Mouse (Mus musculus): ENCODE measurements at regions not wholly inside any gene's neighbourhood (a gene's known extent, or its start where the extent isn't known, plus 50 kb on each side); places are given as distances from the start of the nearest gene placed in this dataset.

DNA sequence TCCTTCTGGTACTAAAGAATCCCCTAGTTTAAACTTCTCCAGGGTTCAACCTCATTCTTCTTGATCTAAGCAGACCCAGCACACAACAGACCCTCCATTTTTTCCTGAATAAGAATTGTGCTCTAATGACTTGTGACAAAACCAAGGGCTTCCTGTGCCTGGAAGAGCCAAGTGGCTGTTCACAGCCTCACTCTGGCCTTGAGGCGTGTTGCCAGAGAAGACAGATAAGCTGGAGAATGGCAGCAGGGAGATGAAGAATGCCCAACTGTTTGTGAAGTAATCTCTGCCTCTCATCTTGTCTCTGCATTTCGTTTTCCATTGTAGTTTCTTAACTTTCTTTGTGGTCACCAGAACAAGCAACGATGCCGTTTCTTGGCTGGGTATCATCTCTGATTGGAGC, 179.9 kb upstream of the Bmper start:
- Histone ChIP-seq H3K9ac (replicated peaks) (no peak overlapping the region), H3K27me3 (replicated peaks) (no peaks in the 10 kb centered on the region), H3K4me1 (peaks cover 18% of the 10 kb centered on the region; the same call in 1 of the 2 replicates), H3K36me3 (no peaks in the 10 kb centered on the region), H3K9me3 (replicated peaks) (no peaks in the 10 kb centered on the region), H3K4me3 (replicated peaks) (no peak overlapping the region), H3K27ac (replicated peaks) (no peak overlapping the region), H3K4me2 (no peak overlapping the region)
- no peak for ATAC-seq (ENCODE audit: low FRiP score)
- WGBS = 88% methylated on average over 4 of the region's 4 CpGs

DNA sequence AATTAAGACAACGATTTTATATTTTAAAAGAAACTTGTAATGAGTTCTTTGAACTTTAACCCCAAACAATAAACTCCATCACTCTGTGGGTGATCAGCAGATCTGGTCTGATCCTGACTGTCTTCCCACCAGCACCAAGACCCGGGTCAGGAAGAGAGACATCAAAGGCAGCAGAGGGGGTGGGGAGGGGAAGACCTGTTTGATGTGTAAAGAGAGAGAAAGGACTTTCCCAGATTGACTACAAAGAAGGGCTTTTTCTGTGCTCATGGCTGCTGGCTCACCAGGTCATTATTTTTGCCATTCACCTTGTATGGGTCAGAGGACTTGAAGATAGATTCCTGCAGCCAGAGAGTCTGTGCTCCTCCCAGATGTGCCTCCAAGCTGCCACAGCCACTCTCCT, 177.4 kb upstream of the Bmper start:
- no peak overlapping the region for H3K9ac ChIP-seq (replicated peaks)
- no peak overlapping the region for H3K4me3 ChIP-seq (replicated peaks)
- no peaks in the 10 kb centered on the region for H3K36me3 ChIP-seq
- H3K9me3 ChIP-seq (replicated peaks) = no peaks in the 10 kb centered on the region
- H3K4me1 ChIP-seq = peaks cover 18% of the 10 kb centered on the region; the same call in 1 of the 2 replicates
- no peak overlapping the region for H3K27ac ChIP-seq (replicated peaks)
- no peak overlapping the region for H3K4me2 ChIP-seq
- H3K27me3 ChIP-seq (replicated peaks) = 0 out of 2 replicates have a peak, but pooled peaks cover 3% of the 10 kb centered on the region
- WGBS = 2% methylated on average over 2 of the region's 2 CpGs
- ATAC-seq (ENCODE audit: low FRiP score) = no peak

- Histone ChIP-seq H3K4me1 (0 out of 2 replicates have a peak, but pooled peaks cover 3% of the 10 kb centered on the region), H3K4me3 (replicated peaks) (no peak overlapping the region), H3K9me3 (replicated peaks) (no peaks in the 10 kb centered on the region), H3K27me3 (replicated peaks) (0 out of 2 replicates have a peak, but pooled peaks cover 3% of the 10 kb centered on the region), H3K4me2 (no peak overlapping the region), H3K36me3 (no peaks in the 10 kb centered on the region), H3K27ac (replicated peaks) (no peak overlapping the region), H3K9ac (replicated peaks) (no peak overlapping the region)
- no peak for ATAC-seq (ENCODE audit: low FRiP score)
- 51% methylated on average over 2 of the region's 2 CpGs for WGBS
Measured at GRCm38 (mm10) chr9:23050751-23051150, 172.1 kb upstream of the Bmper start.

- Histone ChIP-seq H3K4me3 (replicated peaks) (no peak overlapping the region), H3K4me2 (no peak overlapping the region), H3K4me1 (peaks cover 33% of the 10 kb centered on the region), H3K9me3 (replicated peaks) (no peaks in the 10 kb centered on the region), H3K27me3 (replicated peaks) (no peaks in the 10 kb centered on the region), H3K36me3 (no peaks in the 10 kb centered on the region), H3K9ac (replicated peaks) (no peak overlapping the region), H3K27ac (replicated peaks) (no peak overlapping the region)
- no peak for ATAC-seq (ENCODE audit: low FRiP score)
- 78% methylated on average over 4 of the region's 4 CpGs for WGBS
Measured at GRCm38 (mm10) chr9:23059526-23059925, 163.3 kb upstream of the Bmper start.

DNA sequence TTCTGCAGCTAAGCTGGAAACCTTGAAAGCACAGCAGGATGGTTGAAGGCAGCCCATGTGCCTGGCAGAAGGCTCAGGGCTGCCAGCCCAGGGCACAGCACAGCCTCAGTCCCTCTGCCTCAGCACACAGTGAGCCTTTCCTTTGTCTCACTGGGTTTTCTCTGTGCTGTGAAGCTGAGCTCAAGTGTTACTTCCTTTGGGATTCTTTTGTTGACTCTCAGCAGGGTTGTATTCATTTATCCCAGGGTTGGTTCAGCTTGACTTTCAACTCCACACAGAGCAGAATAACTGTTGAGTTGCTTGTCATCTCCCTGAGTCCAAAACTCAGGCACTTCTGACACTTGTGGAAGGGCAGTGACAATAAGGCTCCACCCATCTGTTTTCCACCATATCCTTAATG, 162.3 kb upstream of the Bmper start:
- H3K9me3 ChIP-seq (replicated peaks) = no peaks in the 10 kb centered on the region
- H3K27me3 ChIP-seq (replicated peaks) = no peaks in the 10 kb centered on the region
- no peak overlapping the region for H3K9ac ChIP-seq (replicated peaks)
- no peak overlapping the region for H3K27ac ChIP-seq (replicated peaks)
- H3K4me2 ChIP-seq = no peak overlapping the region
- H3K4me3 ChIP-seq (replicated peaks) = no peak overlapping the region
- peaks cover 33% of the 10 kb centered on the region for H3K4me1 ChIP-seq
- no peak for ATAC-seq (ENCODE audit: low FRiP score)
- H3K36me3 ChIP-seq = no peaks in the 10 kb centered on the region

GRCm38 (mm10) chr9:23061179-23061929, 161.5 kb upstream of the Bmper start:
- no peak for ATAC-seq (ENCODE audit: low FRiP score)
- peak overlapping the region; percentile 14; the same call in 1 of the 2 replicates for H3K27ac ChIP-seq (replicated peaks)
- WGBS = 12% methylated on average over 4 of the region's 4 CpGs
- H3K9ac ChIP-seq (replicated peaks) = no peak overlapping the region
- no peak overlapping the region for H3K4me3 ChIP-seq (replicated peaks)
- H3K27me3 ChIP-seq (replicated peaks) = 0 out of 2 replicates have a peak, but pooled peaks cover 1% of the 10 kb centered on the region
- no peaks in the 10 kb centered on the region for H3K9me3 ChIP-seq (replicated peaks)
- H3K36me3 ChIP-seq = no peaks in the 10 kb centered on the region
- peaks cover 33% of the 10 kb centered on the region for H3K4me1 ChIP-seq
- H3K4me2 ChIP-seq = no peak overlapping the region

DNA sequence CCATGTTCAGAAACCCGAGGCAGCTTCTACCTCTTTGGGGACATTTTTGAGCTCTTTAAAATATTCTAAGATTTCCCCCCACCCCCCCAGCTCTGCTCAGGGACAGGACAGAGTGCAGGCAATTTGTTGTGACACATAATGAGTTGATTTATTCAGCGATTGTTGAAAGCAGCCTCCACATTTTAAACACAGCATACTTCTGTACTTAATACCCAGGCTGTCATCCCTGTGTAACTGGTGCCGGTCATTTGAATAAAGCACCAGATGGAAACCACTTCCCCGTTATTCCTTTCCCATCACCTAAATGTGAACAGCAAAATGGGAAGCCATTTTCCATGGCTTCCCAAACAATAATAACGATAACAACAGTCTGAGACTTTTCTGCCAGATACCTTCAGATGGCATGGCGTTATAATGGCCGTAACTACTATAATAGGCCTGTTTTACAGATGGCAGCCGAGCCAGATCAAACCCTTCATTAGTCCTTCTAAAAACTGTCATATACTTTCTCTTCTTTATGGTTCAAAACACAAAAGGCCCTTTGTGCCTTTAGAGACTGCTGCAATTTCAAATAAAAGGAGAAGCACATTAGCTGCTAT, 160.7 kb upstream of the Bmper start:
- ATAC-seq (ENCODE audit: low FRiP score) = peak; percentile 42; the same call in 1 of the 2 replicates
- Histone ChIP-seq H3K27me3 (replicated peaks) (0 out of 2 replicates have a peak, but pooled peaks cover 6% of the 10 kb centered on the region), H3K9ac (replicated peaks) (no peak overlapping the region), H3K27ac (replicated peaks) (peak overlapping the region; percentile 71), H3K4me2 (no peak overlapping the region), H3K36me3 (no peaks in the 10 kb centered on the region), H3K9me3 (replicated peaks) (no peaks in the 10 kb centered on the region), H3K4me3 (replicated peaks) (no peak overlapping the region), H3K4me1 (peaks cover 33% of the 10 kb centered on the region)
- 18% methylated on average over 8 of the region's 8 CpGs for WGBS

DNA sequence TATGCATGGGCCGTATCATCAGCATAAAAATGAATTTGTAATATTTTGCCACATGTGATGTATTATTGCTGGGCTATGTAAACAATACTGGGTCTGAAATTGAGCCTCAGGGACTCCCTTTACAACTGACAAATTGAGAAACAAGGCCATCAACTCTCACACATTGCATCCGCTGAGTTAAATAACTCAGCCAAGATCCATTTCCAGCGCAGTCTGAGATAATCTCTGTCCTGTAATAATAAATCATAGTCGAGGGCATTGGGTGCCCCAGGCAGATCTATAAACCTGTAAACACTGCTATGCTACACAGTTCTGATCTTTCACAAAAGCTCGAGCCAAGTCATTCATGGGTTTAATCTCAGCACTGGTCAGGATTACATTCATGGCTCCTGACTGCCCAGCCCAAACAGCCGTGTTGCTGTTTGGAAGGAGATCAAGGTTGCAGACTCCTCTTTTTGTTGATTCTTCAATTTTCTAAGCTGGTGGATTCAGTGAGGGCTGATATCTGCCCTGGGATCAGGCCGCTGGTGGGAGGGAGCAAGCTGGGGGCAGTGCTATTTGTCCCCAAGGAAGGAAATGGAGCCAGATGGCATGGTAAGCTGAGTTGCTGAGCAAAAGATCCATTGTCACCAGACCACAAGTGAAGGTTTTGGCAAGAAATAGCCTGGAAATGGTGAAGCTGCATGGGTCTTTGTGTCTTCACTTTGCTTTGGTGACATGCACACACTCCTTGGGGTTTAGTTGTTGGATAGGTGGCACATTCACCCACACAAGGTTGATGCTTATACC, 160.0 kb upstream of the Bmper start:
- 23% methylated on average over 7 of the region's 7 CpGs for WGBS
- peaks cover 37% of the 10 kb centered on the region for H3K4me1 ChIP-seq
- peak; percentile 83 for ATAC-seq (ENCODE audit: low FRiP score)
- peak overlapping the region; percentile 71 for H3K27ac ChIP-seq (replicated peaks)
- H3K4me3 ChIP-seq (replicated peaks) = no peak overlapping the region
- H3K36me3 ChIP-seq = no peaks in the 10 kb centered on the region
- 0 out of 2 replicates have a peak, but pooled peaks cover 6% of the 10 kb centered on the region for H3K27me3 ChIP-seq (replicated peaks)
- no peak overlapping the region for H3K9ac ChIP-seq (replicated peaks)
- no peak overlapping the region for H3K4me2 ChIP-seq
- H3K9me3 ChIP-seq (replicated peaks) = no peaks in the 10 kb centered on the region

GRCm38 (mm10) chr9:23064001-23064400, 158.9 kb upstream of the Bmper start:
- H3K4me2 ChIP-seq = no peak overlapping the region
- H3K9ac ChIP-seq (replicated peaks) = no peak overlapping the region
- H3K36me3 ChIP-seq = no peaks in the 10 kb centered on the region
- H3K27me3 ChIP-seq (replicated peaks) = 0 out of 2 replicates have a peak, but pooled peaks cover 6% of the 10 kb centered on the region
- no peak overlapping the region for H3K4me3 ChIP-seq (replicated peaks)
- peaks cover 44% of the 10 kb centered on the region for H3K4me1 ChIP-seq
- no peaks in the 10 kb centered on the region for H3K9me3 ChIP-seq (replicated peaks)
- ATAC-seq (ENCODE audit: low FRiP score) = no peak
- H3K27ac ChIP-seq (replicated peaks) = no peak overlapping the region
- WGBS = 66% methylated on average over 2 of the region's 2 CpGs

DNA sequence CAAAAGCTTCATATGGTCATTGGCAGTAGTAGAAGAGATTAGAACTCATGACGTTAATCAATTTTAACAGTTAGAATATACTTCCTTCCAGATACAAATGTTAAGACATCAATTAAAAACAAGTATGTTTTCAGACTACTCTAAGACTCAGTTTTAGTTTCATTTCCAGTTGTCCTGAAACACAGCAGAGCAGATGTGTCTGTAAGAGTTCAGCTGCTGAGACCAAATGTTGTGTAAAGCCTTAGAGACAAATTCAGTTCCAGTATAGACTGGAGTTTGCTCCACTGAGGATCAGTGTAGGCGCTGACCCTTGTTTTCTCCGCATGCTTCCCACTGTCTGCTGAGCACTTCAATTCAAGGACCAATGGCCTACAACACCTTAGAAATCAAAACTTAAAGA, 158.1 kb upstream of the Bmper start:
- H3K4me1 ChIP-seq = peaks cover 44% of the 10 kb centered on the region
- no peak overlapping the region for H3K4me2 ChIP-seq
- 91% methylated on average over 3 of the region's 3 CpGs for WGBS
- no peak overlapping the region for H3K9ac ChIP-seq (replicated peaks)
- no peak overlapping the region for H3K4me3 ChIP-seq (replicated peaks)
- no peaks in the 10 kb centered on the region for H3K36me3 ChIP-seq
- no peak for ATAC-seq (ENCODE audit: low FRiP score)
- no peak overlapping the region for H3K27ac ChIP-seq (replicated peaks)
- 0 out of 2 replicates have a peak, but pooled peaks cover 6% of the 10 kb centered on the region for H3K27me3 ChIP-seq (replicated peaks)
- no peaks in the 10 kb centered on the region for H3K9me3 ChIP-seq (replicated peaks)

DNA sequence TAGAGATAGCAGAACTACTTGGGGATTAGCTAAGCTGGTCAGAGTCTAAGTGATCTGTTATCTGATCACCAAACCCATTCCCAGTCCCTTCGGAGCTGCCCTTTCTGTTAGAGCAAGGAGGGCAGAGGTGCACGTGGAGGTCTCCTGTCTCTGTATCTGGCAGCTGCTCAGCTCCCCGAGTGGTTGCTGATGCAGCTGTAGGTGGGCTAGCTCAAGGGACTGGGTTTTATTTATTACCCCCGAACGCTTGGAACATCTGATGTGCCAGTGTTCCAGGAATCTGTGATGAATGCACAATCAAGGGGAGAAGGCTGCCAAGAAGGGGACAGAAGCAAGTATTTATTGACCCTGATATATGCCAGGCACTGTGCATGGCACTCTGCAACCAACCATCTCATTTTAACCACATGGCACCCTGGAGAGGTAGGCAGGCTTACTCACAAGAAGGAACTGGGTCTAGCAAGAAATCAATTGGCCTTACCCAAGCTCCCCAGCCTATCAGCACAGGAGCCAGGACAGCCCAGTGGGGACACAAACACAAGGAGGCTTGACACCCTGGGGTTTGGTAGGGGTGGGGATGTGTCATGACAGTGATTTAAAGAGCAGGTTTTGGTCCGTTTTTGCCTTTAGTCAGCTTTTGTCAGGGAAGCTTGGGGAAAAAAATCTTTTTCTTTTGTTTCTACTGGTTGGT, 154.6 kb upstream of the Bmper start:
- no peak overlapping the region for H3K27ac ChIP-seq (replicated peaks)
- 0 out of 2 replicates have a peak, but pooled peaks cover 6% of the 10 kb centered on the region for H3K27me3 ChIP-seq (replicated peaks)
- H3K9ac ChIP-seq (replicated peaks) = no peak overlapping the region
- peak; percentile 56; the same call in 1 of the 2 replicates for ATAC-seq (ENCODE audit: low FRiP score)
- H3K9me3 ChIP-seq (replicated peaks) = no peaks in the 10 kb centered on the region
- H3K36me3 ChIP-seq = no peaks in the 10 kb centered on the region
- no peak overlapping the region for H3K4me3 ChIP-seq (replicated peaks)
- peaks cover 12% of the 10 kb centered on the region for H3K4me1 ChIP-seq
- WGBS = 34% methylated on average over 6 of the region's 6 CpGs
- H3K4me2 ChIP-seq = no peak overlapping the region

Data from neural tube, embryonic 15.5 days (tissue).